Mouse (Mus musculus): Measurements from ENCODE around the gene Sympk. TPM values are rescaled to one million over a fixed set of nuclear protein-coding genes. Genes with fewer than 3 reads are reported as not detected.

Sympk gene
- polyA plus RNA-seq, 1 experiment = 76.1 TPM

DNA sequence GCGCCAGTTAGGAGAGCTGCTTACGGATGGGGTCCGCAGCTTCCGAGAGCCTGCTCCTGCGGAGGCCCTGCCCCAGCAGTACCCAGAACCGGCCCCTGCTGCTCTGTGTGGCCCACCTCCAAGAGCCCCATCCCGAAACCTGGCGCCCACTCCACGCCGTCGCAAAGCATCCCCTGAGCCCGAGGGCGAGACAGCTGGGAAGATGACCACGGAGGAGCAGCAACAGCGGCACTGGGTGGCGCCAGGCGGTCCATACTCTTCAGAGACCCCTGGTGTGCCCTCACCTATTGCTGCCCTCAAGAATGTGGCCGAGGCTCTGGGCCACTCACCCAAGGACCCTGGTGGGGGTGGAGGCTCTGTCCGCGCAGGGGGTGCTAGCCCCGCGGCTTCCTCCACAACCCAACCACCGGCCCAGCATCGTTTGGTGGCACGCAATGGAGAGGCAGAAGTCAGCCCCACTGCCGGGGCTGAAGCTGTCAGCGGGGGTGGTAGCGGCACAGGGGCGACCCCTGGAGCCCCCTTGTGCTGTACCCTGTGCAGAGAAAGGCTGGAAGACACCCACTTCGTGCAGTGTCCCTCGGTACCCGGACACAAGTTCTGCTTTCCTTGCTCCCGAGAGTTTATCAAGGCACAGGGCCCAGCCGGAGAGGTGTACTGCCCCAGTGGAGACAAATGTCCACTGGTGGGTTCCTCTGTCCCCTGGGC lies 18.6 kb upstream of the Sympk start:
- no peak overlapping the region for H3K4me3 ChIP-seq (replicated peaks; ENCODE audit: extremely low read depth, low read depth, low read length)
- 75% methylated on average over 34 of the region's 34 CpGs for WGBS
- TF ChIP-seq POLR2A (IDR thresholded peaks at IDR 0.05; ENCODE audit: borderline replicate concordance, extremely low read depth, low read depth, low read length) (no peak), CTCF (IDR thresholded peaks at IDR 0.05; ENCODE audit: insufficient read depth, low read length) (no peak)
- no peak for DNase-seq
- H3K4me1 ChIP-seq (ENCODE audit: control insufficient read depth, insufficient read depth, low read length) = peaks cover 15% of the 10 kb centered on the region

DNA sequence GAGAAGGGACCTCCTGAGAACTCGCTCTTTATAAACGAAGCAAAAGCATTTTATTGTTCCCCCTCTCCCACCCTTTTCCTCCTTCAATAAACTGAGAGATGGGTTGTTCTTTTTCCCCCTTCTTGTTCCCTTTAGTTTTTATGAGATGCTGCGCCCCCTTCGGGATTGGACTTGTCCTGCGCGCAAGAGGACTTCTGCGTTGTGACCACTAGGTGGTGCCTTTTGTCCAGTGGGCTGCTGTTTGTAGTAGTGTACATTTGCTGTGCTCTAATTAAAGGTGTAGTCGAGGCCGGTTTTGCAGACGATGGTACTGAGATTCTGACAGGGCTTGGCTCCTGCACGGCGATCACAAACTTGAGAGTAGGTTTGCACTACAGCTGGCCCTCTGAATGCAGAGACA lies 17.7 kb upstream of the Sympk start:
- Histone ChIP-seq H3K4me1 (ENCODE audit: control insufficient read depth, insufficient read depth, low read length) (peaks cover 14% of the 10 kb centered on the region), H3K4me3 (replicated peaks; ENCODE audit: extremely low read depth, low read depth, low read length) (no peak overlapping the region)
- peak; percentile 99 for TF ChIP-seq CTCF (IDR thresholded peaks at IDR 0.05; ENCODE audit: insufficient read depth, low read length)
- TF ChIP-seq POLR2A (IDR thresholded peaks at IDR 0.05; ENCODE audit: borderline replicate concordance, extremely low read depth, low read depth, low read length) = no peak
- 6% methylated on average over 12 of the region's 12 CpGs for WGBS
- DNase-seq = peak; percentile 75

DNA sequence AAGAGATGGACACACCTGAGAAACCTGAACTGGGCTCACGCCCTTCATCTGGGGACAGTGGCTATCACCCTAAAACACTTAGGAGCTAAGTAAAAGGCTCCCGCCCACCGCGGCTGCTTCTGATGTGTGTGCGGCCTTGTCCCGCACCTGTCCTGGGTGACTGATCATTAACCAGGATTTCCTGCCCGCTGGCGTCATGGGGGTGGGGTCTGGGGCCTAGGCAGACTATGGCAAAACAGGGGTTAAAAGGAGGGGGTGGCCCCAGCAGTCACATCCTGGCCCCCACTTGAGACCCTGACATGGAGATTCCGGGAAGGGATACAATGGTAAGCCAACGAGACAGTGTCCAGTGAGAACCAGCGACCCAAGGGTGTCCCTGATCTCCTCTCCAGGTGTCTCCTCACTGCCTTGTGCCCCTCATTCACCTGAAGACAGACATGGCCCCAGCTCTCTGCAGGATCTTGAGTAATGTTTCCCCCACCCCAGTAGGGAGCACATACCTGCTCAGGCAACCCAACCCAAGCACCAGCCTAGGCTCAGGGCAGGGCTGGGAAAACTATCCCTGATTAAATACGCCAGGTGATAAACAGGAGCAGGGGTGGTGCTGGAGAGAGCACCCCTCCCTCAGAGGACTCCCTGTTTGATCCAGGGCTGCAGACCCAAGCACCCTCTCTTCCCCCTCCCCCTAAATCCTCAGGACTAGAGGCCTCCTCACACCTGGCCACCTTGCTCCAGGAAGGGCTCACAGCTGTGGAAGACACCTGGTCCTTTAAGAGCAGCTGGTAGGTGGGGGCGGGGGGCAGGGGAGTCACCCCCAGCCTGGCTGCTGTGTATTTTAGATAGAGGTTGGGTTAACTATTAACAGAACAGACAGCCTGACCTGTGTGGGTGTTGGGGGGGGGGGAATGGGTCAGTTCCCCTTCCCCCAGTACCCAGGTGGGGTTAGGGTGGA lies 16.9 kb upstream of the Sympk start:
- H3K4me1 ChIP-seq (ENCODE audit: control insufficient read depth, insufficient read depth, low read length) = peaks cover 9% of the 10 kb centered on the region
- 61% methylated on average over 13 of the region's 13 CpGs for WGBS
- TF ChIP-seq POLR2A (IDR thresholded peaks at IDR 0.05; ENCODE audit: borderline replicate concordance, extremely low read depth, low read depth, low read length) (no peak), CTCF (IDR thresholded peaks at IDR 0.05; ENCODE audit: insufficient read depth, low read length) (no peak)
- DNase-seq = no peak
- no peak overlapping the region for H3K4me3 ChIP-seq (replicated peaks; ENCODE audit: extremely low read depth, low read depth, low read length)

DNA sequence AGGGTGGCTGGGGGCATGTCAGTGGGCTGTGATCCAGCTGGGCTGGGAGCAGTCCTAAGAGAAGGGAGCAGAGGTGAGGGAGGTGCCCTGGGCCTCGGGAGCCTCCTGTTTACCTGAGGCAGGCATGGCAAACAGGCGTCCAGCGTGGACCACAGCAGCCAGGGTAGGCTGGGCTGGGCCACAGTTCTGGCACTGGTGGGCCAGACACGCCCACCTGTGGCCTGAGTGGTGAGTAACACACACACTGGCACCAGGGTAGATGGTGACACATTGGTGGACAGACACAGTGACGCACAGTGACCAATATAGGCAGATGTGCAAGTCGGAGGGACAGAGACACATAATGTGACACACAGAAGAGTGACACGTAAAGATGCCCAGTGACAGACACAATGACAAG lies 13.6 kb upstream of the Sympk start:
- TF ChIP-seq CTCF (IDR thresholded peaks at IDR 0.05; ENCODE audit: insufficient read depth, low read length) (no peak), POLR2A (IDR thresholded peaks at IDR 0.05; ENCODE audit: borderline replicate concordance, extremely low read depth, low read depth, low read length) (no peak)
- WGBS = 67% methylated on average over 7 of the region's 7 CpGs
- no peak overlapping the region for H3K4me3 ChIP-seq (replicated peaks; ENCODE audit: extremely low read depth, low read depth, low read length)
- peaks cover 5% of the 10 kb centered on the region for H3K4me1 ChIP-seq (ENCODE audit: control insufficient read depth, insufficient read depth, low read length)
- no peak for DNase-seq

DNA sequence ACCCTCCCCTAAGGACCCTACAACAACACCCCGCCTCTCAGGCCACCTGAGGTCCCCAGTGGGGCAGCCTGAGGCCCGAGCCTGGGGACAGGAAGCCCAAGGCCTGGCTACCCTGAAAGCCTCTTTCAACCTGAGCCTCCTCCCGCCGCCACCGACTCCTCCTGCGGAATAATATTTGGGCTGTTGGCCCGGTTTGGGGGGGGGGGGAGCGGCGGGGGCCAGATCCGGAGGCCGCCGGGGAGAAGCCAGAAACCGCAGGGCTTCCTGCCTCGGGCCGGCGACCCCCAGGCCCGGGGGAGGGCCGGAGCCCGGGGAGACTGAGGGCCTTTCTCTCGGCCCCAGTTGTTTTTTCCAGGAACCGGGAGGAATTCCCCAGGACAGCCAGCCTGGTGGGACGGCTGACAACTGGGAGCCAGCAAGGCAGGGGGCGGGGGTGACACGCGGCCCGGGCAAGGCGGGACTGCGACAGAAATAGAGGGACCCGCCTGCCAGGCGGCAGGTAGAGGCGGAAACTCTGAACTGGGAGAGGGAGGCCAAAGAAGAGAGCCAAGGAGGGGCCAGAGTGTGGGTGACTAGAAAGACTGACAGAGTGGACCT lies 12.1 kb upstream of the Sympk start:
- DNase-seq = no peak
- TF ChIP-seq CTCF (IDR thresholded peaks at IDR 0.05; ENCODE audit: insufficient read depth, low read length) = no peak
- no peak for TF ChIP-seq POLR2A (IDR thresholded peaks at IDR 0.05; ENCODE audit: borderline replicate concordance, extremely low read depth, low read depth, low read length)
- Histone ChIP-seq H3K4me1 (ENCODE audit: control insufficient read depth, insufficient read depth, low read length) (no peaks in the 10 kb centered on the region), H3K4me3 (replicated peaks; ENCODE audit: extremely low read depth, low read depth, low read length) (peak overlapping the region; percentile 24)
- 2% methylated on average over 31 of the region's 31 CpGs for WGBS

DNA sequence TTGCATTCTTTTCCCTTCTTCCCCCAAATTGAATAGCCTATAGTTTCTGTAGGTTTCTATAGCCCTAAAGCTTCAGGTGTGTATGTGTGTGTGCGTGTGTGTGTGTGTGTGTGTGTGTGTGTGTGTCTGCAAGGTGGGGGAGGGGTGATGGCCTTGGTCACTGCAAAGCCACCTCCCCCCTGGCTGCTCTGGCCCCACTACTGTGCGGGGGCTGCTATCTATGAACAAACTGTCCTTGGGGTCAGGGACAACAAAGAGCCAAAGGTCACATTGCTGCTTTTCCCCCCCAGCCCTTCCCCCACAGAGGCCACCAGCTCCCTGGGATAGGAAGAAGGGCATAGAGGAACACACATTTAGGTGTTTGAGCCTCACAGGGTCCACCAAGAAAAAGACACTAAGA lies 11.3 kb upstream of the Sympk start:
- TF ChIP-seq POLR2A (IDR thresholded peaks at IDR 0.05; ENCODE audit: borderline replicate concordance, extremely low read depth, low read depth, low read length) (no peak), CTCF (IDR thresholded peaks at IDR 0.05; ENCODE audit: insufficient read depth, low read length) (no peak)
- no peaks in the 10 kb centered on the region for H3K4me1 ChIP-seq (ENCODE audit: control insufficient read depth, insufficient read depth, low read length)
- no peak overlapping the region for H3K4me3 ChIP-seq (replicated peaks; ENCODE audit: extremely low read depth, low read depth, low read length)
- DNase-seq = no peak
- 51% methylated on average over 2 of the region's 2 CpGs for WGBS

DNA sequence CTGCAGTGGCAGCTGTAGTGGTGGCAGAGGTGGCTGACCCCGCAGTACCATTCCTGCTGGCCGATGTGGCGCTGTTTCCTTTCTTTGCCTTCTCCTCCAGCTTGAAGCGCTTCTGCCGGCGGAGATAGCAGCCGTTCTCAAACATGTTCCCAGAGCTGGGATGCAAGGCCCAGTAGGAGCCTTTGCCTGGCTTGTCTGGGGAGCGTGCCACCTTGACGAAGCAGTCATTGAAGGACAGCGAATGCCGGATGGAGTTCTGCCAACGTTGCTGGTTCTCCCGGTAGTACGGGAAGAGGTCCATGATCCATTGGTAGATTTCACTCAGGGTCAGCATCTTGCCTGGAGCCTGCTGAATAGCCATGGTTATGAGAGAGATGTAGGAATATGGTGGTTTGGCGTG lies 9.7 kb upstream of the Sympk start:
- DNase-seq = no peak
- no peaks in the 10 kb centered on the region for H3K4me1 ChIP-seq (ENCODE audit: control insufficient read depth, insufficient read depth, low read length)
- WGBS = 74% methylated on average over 15 of the region's 15 CpGs
- TF ChIP-seq CTCF (IDR thresholded peaks at IDR 0.05; ENCODE audit: insufficient read depth, low read length) = no peak
- no peak for TF ChIP-seq POLR2A (IDR thresholded peaks at IDR 0.05; ENCODE audit: borderline replicate concordance, extremely low read depth, low read depth, low read length)
- H3K4me3 ChIP-seq (replicated peaks; ENCODE audit: extremely low read depth, low read depth, low read length) = no peak overlapping the region

DNA sequence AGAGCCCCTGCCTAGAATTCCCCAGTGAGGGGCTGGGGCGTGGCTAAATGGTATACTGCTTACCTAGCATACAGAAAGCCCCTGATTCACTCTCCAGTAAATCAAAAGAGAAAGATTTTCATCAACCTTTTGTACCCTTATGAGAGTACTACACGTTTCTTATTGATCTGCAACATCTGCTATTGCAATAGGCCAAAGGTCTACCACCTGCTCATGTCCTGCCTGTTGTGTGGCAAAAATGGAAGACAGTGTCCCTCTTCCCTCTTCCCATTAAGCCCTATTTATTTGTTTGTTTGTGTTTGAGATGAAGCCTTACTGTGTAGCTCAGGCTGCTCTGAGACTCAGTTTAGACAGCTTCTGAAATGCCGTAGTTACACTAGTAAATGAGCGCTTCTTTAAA lies 8.1 kb upstream of the Sympk start:
- no peak overlapping the region for H3K4me3 ChIP-seq (replicated peaks; ENCODE audit: extremely low read depth, low read depth, low read length)
- TF ChIP-seq POLR2A (IDR thresholded peaks at IDR 0.05; ENCODE audit: borderline replicate concordance, extremely low read depth, low read depth, low read length) (no peak), CTCF (IDR thresholded peaks at IDR 0.05; ENCODE audit: insufficient read depth, low read length) (no peak)
- 80% methylated on average over 4 of the region's 4 CpGs for WGBS
- no peak for DNase-seq
- no peaks in the 10 kb centered on the region for H3K4me1 ChIP-seq (ENCODE audit: control insufficient read depth, insufficient read depth, low read length)

DNA sequence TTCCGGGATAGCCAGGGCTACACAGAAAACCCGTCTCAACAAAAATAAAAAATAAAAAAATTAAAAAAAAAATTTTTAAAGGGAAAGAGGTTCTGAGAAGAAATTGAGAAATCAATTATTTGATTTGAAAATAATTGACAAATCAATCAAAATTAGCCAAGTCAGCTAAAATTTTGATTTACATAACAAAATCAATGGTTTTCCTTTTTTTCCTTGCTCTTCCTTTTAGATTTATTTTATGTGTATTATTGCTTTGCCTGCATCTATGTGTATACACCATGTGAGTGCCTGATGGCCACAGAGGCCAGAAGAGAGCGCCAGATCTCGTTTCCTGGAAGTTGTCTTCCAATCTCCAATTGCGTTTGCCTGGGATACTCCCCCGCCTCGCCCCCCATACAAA lies 6.3 kb upstream of the Sympk start:
- Histone ChIP-seq H3K4me1 (ENCODE audit: control insufficient read depth, insufficient read depth, low read length) (no peaks in the 10 kb centered on the region), H3K4me3 (replicated peaks; ENCODE audit: extremely low read depth, low read depth, low read length) (no peak overlapping the region)
- 85% methylated on average over 7 of the region's 7 CpGs for WGBS
- no peak for TF ChIP-seq CTCF (IDR thresholded peaks at IDR 0.05; ENCODE audit: insufficient read depth, low read length)
- no peak for TF ChIP-seq POLR2A (IDR thresholded peaks at IDR 0.05; ENCODE audit: borderline replicate concordance, extremely low read depth, low read depth, low read length)
- no peak for DNase-seq

Data from lung, adult 2 months (tissue).